Mouse (Mus musculus) left cerebral cortex, postnatal 25 days (tissue): ENCODE results near the gene Slfn4. TPM values are rescaled to one million over a fixed set of nuclear protein-coding genes. Genes with fewer than 3 reads are reported as not detected.
"Not testable (repeated sequence)": the region's sequence is repeated elsewhere in the genome, so short reads cannot be mapped to it uniquely, and the experiment has no call there.

Experiments
- DNase-seq, 2 experiments: peaks; one replicate each; pipeline ENCODE4 v3.0.0; 2022; ENCODE audit warnings: low spot score in 2 of 2, mixed read lengths in 1 of 2
- intact Hi-C: fragments of 180-260 bp; cut with DNase I; formaldehyde crosslinking; loops from one replicate; pipeline ENCODE4 v1.15.1; 2025
- total RNA-seq, 2 experiments: library from RNA; stranded (reverse); gene quantifications; 2 replicates each; pipeline ENCODE4 v1.2.3; 2021

The Slfn4 gene
- not detected for total RNA-seq

- no peak for DNase-seq
- intact Hi-C loops: no loop called here
Observed at GRCm38 (mm10) chr11:83174948-83175539, at the start of gene Slfn4. Slfn4 (plus strand) TSS chr11:83175186.

- intact Hi-C loops, DNase-seq: not testable (repeated sequence)
Observed at GRCm38 (mm10) chr11:83125633-83126032, 49.4 kb upstream of the Slfn4 start.

- DNase-seq, intact Hi-C loops: not testable (repeated sequence)
Observed at GRCm38 (mm10) chr11:83137253-83137652, 37.7 kb upstream of the Slfn4 start.

- intact Hi-C loops, DNase-seq: not testable (repeated sequence)
Observed at GRCm38 (mm10) chr11:83148939-83149338, 26.0 kb upstream of the Slfn4 start.

- peak in 1 of 2 experiments; percentile 1 for DNase-seq
- intact Hi-C loops: no loop called here
Observed at GRCm38 (mm10) chr11:83191134-83191893, 16.3 kb downstream of the Slfn4 start, which contains the start of gene Slfn3. Slfn3 (plus strand) TSS chr11:83191330.

GRCm38 (mm10) chr11:83192001-83192400 is 17.0 kb downstream of the Slfn4 start:
- intact Hi-C loops: loop anchor here (1.0 kb wide), 1 partner anchor 277 kb away; no protein-coding TSS in a partner anchor
- DNase-seq: peak in 1 of 2 experiments; percentile 13

- intact Hi-C loops: no loop called here
- no peak for DNase-seq
Observed at GRCm38 (mm10) chr11:83205002-83205401, 30.0 kb downstream of the Slfn4 start.

GRCm38 (mm10) chr11:83216119-83216518 is 41.1 kb downstream of the Slfn4 start:
- no peak for DNase-seq
- intact Hi-C loops: no loop called here

GRCm38 (mm10) chr11:83221328-83221877 is 46.4 kb downstream of the Slfn4 start:
- DNase-seq: no peak
- intact Hi-C loops: no loop called here

GRCm38 (mm10) chr11:83223367-83223766 is 48.4 kb downstream of the Slfn4 start:
- DNase-seq: no peak
- intact Hi-C loops: no loop called here

- DNase-seq, intact Hi-C loops: not testable (repeated sequence)
Observed at GRCm38 (mm10) chr11:83223793-83224192, 48.8 kb downstream of the Slfn4 start.

GRCm38 (mm10) chr11:83224217-83224616 is 49.2 kb downstream of the Slfn4 start:
- DNase-seq: no peak
- intact Hi-C loops: no loop called here

GRCm38 (mm10) chr11:83224750-83225149 is 49.8 kb downstream of the Slfn4 start:
- intact Hi-C loops: no loop called here
- DNase-seq: no peak

- intact Hi-C loops: no loop called here
- DNase-seq: no peak
Observed at GRCm38 (mm10) chr11:83225371-83225960, 50.5 kb downstream of the Slfn4 start.

- DNase-seq: no peak
- intact Hi-C loops: no loop called here
Observed at GRCm38 (mm10) chr11:83227926-83228723, 53.1 kb downstream of the Slfn4 start.

- intact Hi-C loops: no loop called here
- DNase-seq: no peak
Observed at GRCm38 (mm10) chr11:83230966-83231365, 56.0 kb downstream of the Slfn4 start.

GRCm38 (mm10) chr11:83233621-83234020 is 58.6 kb downstream of the Slfn4 start:
- DNase-seq, intact Hi-C loops: not testable (repeated sequence)

GRCm38 (mm10) chr11:83237390-83237789 is 62.4 kb downstream of the Slfn4 start:
- DNase-seq, intact Hi-C loops: not testable (repeated sequence)

- intact Hi-C loops: no loop called here
Observed at GRCm38 (mm10) chr11:83238389-83238788, 63.4 kb downstream of the Slfn4 start.

More at GRCm38 (mm10) chr11:83238389-83238788, 63.4 kb downstream of the Slfn4 start:
- DNase-seq: no peak
